Comparison of ENCODE assay signal across 10 mouse cellular contexts in the genomic region with DNA sequence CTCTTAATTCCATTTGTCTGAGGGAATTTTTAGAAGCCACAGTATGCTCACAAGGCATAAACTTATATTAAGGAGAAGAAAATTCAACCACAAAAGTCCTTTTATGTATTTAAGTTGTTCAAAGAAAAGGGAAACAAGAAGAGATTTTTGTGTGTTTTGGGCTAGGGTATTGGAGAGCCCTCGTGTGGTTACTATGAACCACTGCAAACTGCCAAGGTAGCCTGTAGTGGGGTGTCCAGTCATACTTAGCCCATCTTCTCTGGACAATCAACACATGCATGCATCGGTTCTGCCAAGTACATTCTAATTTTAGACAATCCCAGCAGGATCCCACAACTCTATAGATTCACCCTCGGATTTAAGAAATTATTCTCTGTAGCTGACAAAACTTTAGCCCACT.
DNase-seq lines count a peak whose midpoint lies in the region; ATAC-seq and TF ChIP-seq lines count a peak whose summit lies in the region.
"Had no signal": no experiment of that assay in that cellular context is flagged by ENCODE, and none has a peak within 500 bp of the region (broad histone marks: within the 10 kb centered on the region; RNA-seq: fewer than 3 reads in every experiment).

No protein-coding gene starts in this region.

- 0 out of 2 replicates have a peak, but pooled peaks have one; percentile 36 for ATAC-seq in limb, embryonic 13.5 days (ENCODE audit: low FRiP score, low read depth)
- ATAC-seq in G1E (ENCODE audit: extremely low read depth, insufficient number of reproducible peaks, low FRiP score, poor library complexity, severe bottlenecking): no peak
- ATAC-seq: hindbrain, embryonic 16.5 days had no signal

- H3K9ac ChIP-seq in limb, embryonic 13.5 days: no peak overlapping the region
- H3K9ac ChIP-seq: embryonic facial prominence, embryonic 12.5 days had no signal

- H3K27me3 ChIP-seq in limb, embryonic 13.5 days: no peaks in the 10 kb centered on the region
- no peaks in the 10 kb centered on the region for H3K27me3 ChIP-seq in limb, embryonic 10.5 days (ENCODE audit: low read depth, poor library complexity, severe bottlenecking)
- no peaks in the 10 kb centered on the region for H3K27me3 ChIP-seq in G1E (ENCODE audit: insufficient read depth, low read length)
- H3K27me3 ChIP-seq: embryonic facial prominence, embryonic 12.5 days had no signal

- no peaks in the 10 kb centered on the region for H3K9me3 ChIP-seq in limb, embryonic 13.5 days
- H3K9me3 ChIP-seq in limb, embryonic 10.5 days (replicated peaks): no peaks in the 10 kb centered on the region
- no peaks in the 10 kb centered on the region for H3K9me3 ChIP-seq in G1E (replicated peaks)
- H3K9me3 ChIP-seq: embryonic facial prominence, embryonic 12.5 days had no signal

- 46% methylated on average over 3 of the region's 3 CpGs for WGBS in limb, embryonic 13.5 days
- WGBS in limb, embryonic 10.5 days: 57% methylated on average over 3 of the region's 3 CpGs

- no peaks in the 10 kb centered on the region for H3K36me3 ChIP-seq in limb, embryonic 13.5 days
- H3K36me3 ChIP-seq in limb, embryonic 10.5 days: no peaks in the 10 kb centered on the region
- no peaks in the 10 kb centered on the region for H3K36me3 ChIP-seq in G1E (replicated peaks)
- H3K36me3 ChIP-seq: embryonic facial prominence, embryonic 12.5 days had no signal

- no peak overlapping the region for H3K4me2 ChIP-seq in limb, embryonic 13.5 days (replicated peaks)
- H3K4me2 ChIP-seq: embryonic facial prominence, embryonic 12.5 days had no signal

- peak; percentile 23 for DNase-seq in embryo, embryonic 10 days (ENCODE audit: low spot score)
- DNase-seq in embryo, embryonic 9.5 days (ENCODE audit: extremely low spot score): no peak
- no peak for DNase-seq in limb, embryonic 10.5 days (ENCODE audit: low spot score)
- no peak for DNase-seq in G1E (ENCODE audit: low spot score)
- DNase-seq in lung, postnatal 10 days: peak; percentile 10
- DNase-seq in urinary bladder, postnatal 4 days (ENCODE audit: low spot score in 2 of 2): no peak
- DNase-seq in right cerebral cortex, postnatal 25 days: no peak

- H3K4me1 ChIP-seq in limb, embryonic 13.5 days: peaks cover 7% of the 10 kb centered on the region; the same call in 1 of the 2 replicates
- H3K4me1 ChIP-seq in limb, embryonic 10.5 days: no peaks in the 10 kb centered on the region
- H3K4me1 ChIP-seq in G1E (ENCODE audit: insufficient read depth, low read depth, low read length): no peaks in the 10 kb centered on the region; the same call in 1 of the 2 replicates
- H3K4me1 ChIP-seq: embryonic facial prominence, embryonic 12.5 days had no signal

- 0 out of 2 replicates have a peak, but pooled peaks have one; percentile 8 for TF ChIP-seq CTCF in G1E (IDR thresholded peaks at IDR 0.05; ENCODE audit: low read depth, low read length)

- no peak overlapping the region for H3K4me3 ChIP-seq in limb, embryonic 13.5 days
- H3K4me3 ChIP-seq in limb, embryonic 10.5 days: no peak overlapping the region
- H3K4me3 ChIP-seq in G1E (ENCODE audit: low read depth, low read length): no peak overlapping the region
- H3K4me3 ChIP-seq: embryonic facial prominence, embryonic 12.5 days had no signal

- no peak overlapping the region for H3K27ac ChIP-seq in limb, embryonic 13.5 days
- no peak overlapping the region for H3K27ac ChIP-seq in limb, embryonic 10.5 days
- H3K27ac ChIP-seq: embryonic facial prominence, embryonic 12.5 days had no signal

Comparison
In these comparisons a context has a peak if more than half of its experiments do, and no peak if none do; other contexts are left out.
1. DNase-seq: peak in embryo, embryonic 10 days (single experiment) and lung, postnatal 10 days (single experiment); none in embryo, embryonic 9.5 days (single experiment), limb, embryonic 10.5 days (single experiment), G1E (single experiment), urinary bladder, postnatal 4 days (0 of 2) and right cerebral cortex, postnatal 25 days (single experiment).